Mouse (Mus musculus) heart, adult 2 months (tissue): ENCODE measurements around the gene Nkg7.

ENCODE experiments used
- CTCF ChIP-seq: fragments of 200-600 bp; IDR thresholded peaks from 2 replicates; pipeline ENCODE4 v1.8.1; 2022; ENCODE audit warnings: antibody characterized with exemption, mild to moderate bottlenecking, moderate library complexity
- EP300 ChIP-seq: fragments of 200-500 bp; IDR thresholded peaks from 2 replicates; pipeline ENCODE4 v1.6.1; 2011; ENCODE audit warnings: low read depth, low read length, control low read depth; ENCODE audit not compliant: insufficient read depth
- POLR2A ChIP-seq: fragments of 200-500 bp; IDR thresholded peaks from 2 replicates; pipeline ENCODE4 v1.6.1; 2011; ENCODE audit warnings: mild to moderate bottlenecking, low read depth, low read length, control low read depth; ENCODE audit not compliant: insufficient read depth

DNA sequence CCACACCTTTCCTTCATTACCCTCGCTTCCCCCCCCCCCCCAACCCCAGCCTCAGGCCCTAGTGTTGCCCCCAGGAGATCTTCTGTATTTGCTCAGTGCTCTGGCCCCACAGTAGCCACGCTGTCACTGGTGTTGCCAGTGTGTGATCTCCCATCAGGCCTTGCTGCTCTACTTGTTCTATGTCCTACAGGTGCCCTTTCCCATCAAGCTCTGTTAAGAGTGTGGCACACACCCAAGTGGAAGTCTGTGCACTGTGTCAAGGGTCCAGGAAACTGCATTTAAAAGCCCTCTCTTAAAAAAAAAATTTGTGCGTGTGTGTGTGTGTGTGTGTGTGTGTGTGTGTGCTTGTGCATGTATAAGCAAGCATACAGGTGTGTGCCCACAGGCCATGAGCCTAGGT, 11.4 kb downstream of the Nkg7 start:
- no peak for TF ChIP-seq CTCF
- 0 out of 2 replicates have a peak, but pooled peaks have one; percentile 17 for TF ChIP-seq POLR2A
- TF ChIP-seq EP300: 0 out of 2 replicates have a peak, but pooled peaks have one; percentile 26
